Mouse (Mus musculus) midbrain, postnatal 0 days (tissue): ENCODE results near the gene Hspg2. TPM values are rescaled to one million over a fixed set of nuclear protein-coding genes. Genes with fewer than 3 reads are reported as not detected.

Experiments used
- ATAC-seq: fragments of 200-750 bp; cut with Nextera tagmentation; 2 replicates; pipeline ENCODE4 v1.8.0; 2017; ENCODE audit warnings: moderate number of reproducible peaks, mild to moderate bottlenecking, moderate TSS enrichment, moderate library complexity; ENCODE audit not compliant: low FRiP score
- DNase-seq: peaks from one replicate; pipeline ENCODE4 v3.0.0-alpha.2; 2015; ENCODE audit warnings: low spot score
- H3K27ac ChIP-seq: fragments of 300-500 bp; sonication (generic); 2 replicates; pipeline ENCODE4 v1.5.1; 2014; ENCODE audit warnings: low read depth, mild to moderate bottlenecking, low read length, mixed read lengths
- H3K27me3 ChIP-seq: fragments of 300-500 bp; sonication (generic); 2 replicates; pipeline ENCODE4 v1.6.1; 2014; ENCODE audit warnings: low read length, control low read depth, mixed read lengths; ENCODE audit not compliant: insufficient read depth
- H3K36me3 ChIP-seq: fragments of 300-500 bp; sonication (generic); 2 replicates; pipeline ENCODE4 v1.6.1; 2014; ENCODE audit warnings: low read length, control low read depth, mixed read lengths; ENCODE audit not compliant: insufficient read depth
- H3K4me1 ChIP-seq: fragments of 300-500 bp; sonication (generic); 2 replicates; pipeline ENCODE4 v1.6.1; 2014; ENCODE audit warnings: mild to moderate bottlenecking, control low read depth, antibody characterized with exemption, low read length, mixed read lengths; ENCODE audit not compliant: insufficient read depth
- H3K4me2 ChIP-seq: fragments of 300-500 bp; sonication (generic); 2 replicates; pipeline ENCODE4 v1.6.1; 2014; ENCODE audit warnings: low read depth, mild to moderate bottlenecking, low read length, mixed read lengths; ENCODE audit not compliant: poor library complexity, severe bottlenecking
- H3K4me3 ChIP-seq: fragments of 300-500 bp; sonication (generic); 2 replicates; pipeline ENCODE4 v1.5.1; 2014; ENCODE audit warnings: low read depth, mild to moderate bottlenecking, low read length, moderate library complexity
- H3K9ac ChIP-seq: fragments of 300-500 bp; sonication (generic); replicated peaks from 2 replicates; pipeline ENCODE4 v1.6.1; 2014; ENCODE audit warnings: mild to moderate bottlenecking, low read length, moderate library complexity, mixed read lengths; ENCODE audit not compliant: poor library complexity, severe bottlenecking
- H3K9me3 ChIP-seq: fragments of 300-500 bp; sonication (generic); 2 replicates; pipeline ENCODE4 v1.6.1; 2016; ENCODE audit warnings: low read length, control low read depth
- CTCF ChIP-seq: IDR thresholded peaks from 2 replicates; pipeline ENCODE4 v1.5.1; 2016; ENCODE audit warnings: antibody characterized with exemption, mild to moderate bottlenecking
- WGBS: fragments of 180-500 bp; shearing (Covaris S2); extraction: QIAGEN DNeasy Blood & Tissue Kit; methylation state at CpG from one replicate; pipeline ENCODE4 v1.1.7; 2014; 5-methylcytosine and 5-hydroxymethylcytosine counted together
- polyA plus RNA-seq: library from polyadenylated mRNA; unstranded; fragments of >200 nt; fragmentation: Nextera tagmentation; extraction: Ambion mirVana; gene quantifications from 2 replicates; pipeline ENCODE4 v1.2.1, GENCODE M21; 2015
- total RNA-seq: library from RNA; depleted of rRNA; stranded (reverse); fragments of >200 nt; gene quantifications from 2 replicates; pipeline ENCODE4 v1.2.3, GENCODE M21; 2014

The Hspg2 gene
- total and polyA plus RNA-seq, 2 experiments from 2014 or later: 2.2 to 30.5 TPM

GRCm38 (mm10) chr4:137497892-137498722, 29.5 kb downstream of the Hspg2 start:
- DNase-seq (no peak), ATAC-seq (no peak)
- TF ChIP-seq CTCF: no peak
- Histone ChIP-seq H3K9ac (no peak overlapping the region), H3K4me1 (no peaks in the 10 kb centered on the region), H3K27ac (peak overlapping the region; percentile 27), H3K4me2 (no peak overlapping the region), H3K36me3 (no peaks in the 10 kb centered on the region), H3K4me3 (no peak overlapping the region), H3K9me3 (no peaks in the 10 kb centered on the region), H3K27me3 (no peaks in the 10 kb centered on the region)
- 64% methylated on average over 9 of the region's 9 CpGs for WGBS

- no peaks in the 10 kb centered on the region for H3K36me3 ChIP-seq
- H3K4me2 ChIP-seq: no peak overlapping the region
- 90% methylated on average over 9 of the region's 9 CpGs for WGBS
- TF ChIP-seq CTCF: no peak
- no peak overlapping the region for H3K4me3 ChIP-seq
- H3K4me1 ChIP-seq: no peaks in the 10 kb centered on the region
- H3K27me3 ChIP-seq: no peaks in the 10 kb centered on the region
- H3K9ac ChIP-seq: no peak overlapping the region
- no peak for ATAC-seq
- no peak overlapping the region for H3K27ac ChIP-seq
- no peaks in the 10 kb centered on the region for H3K9me3 ChIP-seq
- no peak for DNase-seq
Observed at GRCm38 (mm10) chr4:137498882-137499583, 30.5 kb downstream of the Hspg2 start.

DNA sequence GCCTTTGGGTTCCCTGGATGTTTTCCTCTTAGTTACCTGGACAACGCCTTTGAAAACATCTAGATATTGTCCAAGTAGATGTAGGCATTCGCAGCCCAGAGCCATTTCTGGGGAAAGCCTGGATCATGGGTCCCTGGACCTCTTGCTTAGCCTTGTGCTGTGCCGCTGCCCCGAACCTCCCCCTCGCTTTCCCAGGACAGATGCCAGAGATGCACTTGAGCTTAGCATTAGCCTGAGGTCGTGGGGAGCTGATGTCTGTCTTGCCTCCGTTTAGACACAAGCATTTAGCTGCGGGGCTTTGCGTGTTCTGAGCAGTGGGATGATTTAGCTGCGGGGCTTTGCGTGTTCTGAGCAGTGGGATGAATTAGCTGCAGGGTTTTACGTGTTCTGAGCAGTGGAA, 31.6 kb downstream of the Hspg2 start:
- DNase-seq (no peak), ATAC-seq (no peak)
- TF ChIP-seq CTCF: no peak
- Histone ChIP-seq H3K4me2 (no peak overlapping the region), H3K4me1 (no peaks in the 10 kb centered on the region), H3K36me3 (no peaks in the 10 kb centered on the region), H3K9ac (no peak overlapping the region), H3K9me3 (no peaks in the 10 kb centered on the region), H3K27me3 (no peaks in the 10 kb centered on the region), H3K4me3 (no peak overlapping the region), H3K27ac (no peak overlapping the region)
- 79% methylated on average over 12 of the region's 12 CpGs for WGBS

DNA sequence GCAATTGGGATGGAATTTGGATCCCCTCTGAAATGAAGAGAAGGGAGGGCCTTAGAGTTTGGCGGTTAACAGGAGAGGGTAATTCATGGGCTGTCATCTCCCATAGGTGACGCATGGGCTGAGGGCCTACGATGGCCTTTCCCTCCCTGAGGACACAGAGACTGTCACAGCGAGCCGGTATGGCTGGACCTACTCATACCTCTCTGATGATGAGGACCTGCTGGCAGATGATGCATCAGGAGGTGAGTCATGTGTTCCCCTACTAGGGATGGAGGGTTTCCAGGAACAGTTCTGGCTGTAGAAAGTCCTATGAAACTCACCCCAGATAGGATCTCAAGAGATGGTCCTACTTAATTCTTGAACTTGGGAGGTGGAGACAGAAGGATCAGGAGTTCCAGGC, 32.4 kb downstream of the Hspg2 start:
- Histone ChIP-seq H3K4me3 (no peak overlapping the region), H3K27me3 (no peaks in the 10 kb centered on the region), H3K9ac (no peak overlapping the region), H3K4me1 (no peaks in the 10 kb centered on the region), H3K9me3 (no peaks in the 10 kb centered on the region), H3K36me3 (no peaks in the 10 kb centered on the region), H3K4me2 (no peak overlapping the region), H3K27ac (no peak overlapping the region)
- 95% methylated on average over 5 of the region's 5 CpGs for WGBS
- ATAC-seq (no peak), DNase-seq (no peak)
- TF ChIP-seq CTCF: no peak

GRCm38 (mm10) chr4:137502183-137502582, 33.6 kb downstream of the Hspg2 start:
- no peak overlapping the region for H3K9ac ChIP-seq
- no peak overlapping the region for H3K4me2 ChIP-seq
- WGBS: 93% methylated on average over 10 of the region's 10 CpGs
- H3K4me1 ChIP-seq: no peaks in the 10 kb centered on the region
- no peaks in the 10 kb centered on the region for H3K36me3 ChIP-seq
- no peak overlapping the region for H3K4me3 ChIP-seq
- no peaks in the 10 kb centered on the region for H3K27me3 ChIP-seq
- DNase-seq: no peak
- H3K27ac ChIP-seq: no peak overlapping the region
- no peak for TF ChIP-seq CTCF
- no peaks in the 10 kb centered on the region for H3K9me3 ChIP-seq
- ATAC-seq: no peak

GRCm38 (mm10) chr4:137502801-137503200, 34.2 kb downstream of the Hspg2 start:
- 72% methylated on average over 7 of the region's 7 CpGs for WGBS
- Histone ChIP-seq H3K27ac (no peak overlapping the region), H3K9me3 (no peaks in the 10 kb centered on the region), H3K4me1 (no peaks in the 10 kb centered on the region), H3K4me2 (no peak overlapping the region), H3K36me3 (no peaks in the 10 kb centered on the region), H3K27me3 (no peaks in the 10 kb centered on the region), H3K9ac (no peak overlapping the region), H3K4me3 (no peak overlapping the region)
- ATAC-seq (no peak), DNase-seq (no peak)
- TF ChIP-seq CTCF: no peak
